Mouse (Mus musculus) T-cell, adult 66 days (primary cell): Measurements from ENCODE around the gene Ndufb8. TPM values are rescaled to one million over a fixed set of nuclear protein-coding genes. Genes with fewer than 3 reads are reported as not detected.

Experiments used
- total RNA-seq, 2 experiments: library from RNA; stranded (reverse); gene quantifications; 3 replicates in 1 of 2; 4 replicates in 1 of 2; pipeline ENCODE4 v1.2.4; 2023

Gene Ndufb8
- total RNA-seq, result 100 to 1,000 TPM; 108 to 118 TPM

GRCm38 (mm10) chr19:44554861-44555590 is at the start of gene Ndufb8:
Ndufb8 (minus strand) TSS chr19:44555440.

GRCm38 (mm10) chr19:44562652-44563206 is 7.5 kb upstream of the Ndufb8 start, which contains the start of gene Hif1an:
Hif1an (plus strand) TSS chr19:44562850.

GRCm38 (mm10) chr19:44552731-44553130 is 2.5 kb downstream of the Ndufb8 start, which contains the start of gene Gm20538:
Gm20538 (minus strand) TSS chr19:44552831.

GRCm38 (mm10) chr19:44545321-44546041 is 9.8 kb downstream of the Ndufb8 start, which contains the start of gene Sec31b:
Sec31b (minus strand) TSS chr19:44545864.

Other genes with a start within 250 kb of the Ndufb8 start
- gene Scd4, start 222.3 kb downstream of the Ndufb8 start, total RNA-seq, result under 1 TPM; 0.71 to 0.82 TPM
- 1 to 10 TPM; 2.8 to 4.0 TPM for gene Scd1, start 147.6 kb downstream of the Ndufb8 start, total RNA-seq
- not detected for gene Wnt8b, start 62.0 kb downstream of the Ndufb8 start, total RNA-seq
- 1 to 10 TPM; 1.8 to 3.1 TPM for gene Sec31b, start 9.6 kb downstream of the Ndufb8 start, total RNA-seq
- gene Gm20538, start 2.6 kb downstream of the Ndufb8 start, total RNA-seq, result not detected
- gene Hif1an, start 7.4 kb upstream of the Ndufb8 start, total RNA-seq, result 10 to 100 TPM; 61.8 to 64.2 TPM
- not detected for gene Pax2, start 200.6 kb upstream of the Ndufb8 start, total RNA-seq